Mouse (Mus musculus): ENCODE measurements around the gene Rai1. TPM values are rescaled to one million over a fixed set of nuclear protein-coding genes. Genes with fewer than 3 reads are reported as not detected.

The Rai1 gene
- total RNA-seq, 2 experiments from 2014 or later: 10.8 to 26.8 TPM

DNA sequence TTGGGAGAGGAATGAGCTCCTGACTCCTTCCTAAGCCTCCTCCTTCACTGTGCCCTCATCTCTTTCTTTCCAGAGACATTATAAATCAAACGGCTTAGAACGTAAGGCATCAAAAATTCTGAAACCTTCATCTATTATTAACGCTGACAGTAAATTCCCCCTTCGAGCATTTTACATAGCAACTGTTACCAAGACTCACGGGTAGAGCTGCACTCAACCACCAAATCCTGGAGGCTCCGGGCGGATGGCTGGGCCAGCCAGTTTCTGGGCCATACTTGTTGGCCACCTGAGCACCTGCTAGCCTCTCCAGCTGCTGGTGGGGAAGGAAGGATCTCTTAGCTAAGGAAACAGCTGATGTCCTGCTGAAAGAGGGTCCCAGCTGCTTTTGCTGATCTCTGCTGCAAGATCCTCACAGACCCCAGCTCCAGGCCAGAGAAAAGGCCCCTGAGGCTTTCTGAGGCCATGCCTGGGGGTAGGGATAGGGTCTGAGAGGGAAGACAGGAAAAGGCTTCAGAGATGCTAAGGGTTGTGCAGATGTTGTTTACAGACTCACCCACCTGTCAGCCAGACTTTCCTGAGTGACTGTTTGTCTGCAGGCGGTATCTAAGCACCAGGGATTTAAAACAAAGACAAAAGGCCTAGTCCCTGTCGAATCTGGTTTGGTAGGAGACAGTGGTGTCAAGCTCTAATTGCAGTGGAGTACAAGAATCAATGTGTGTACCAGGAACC is 56.5 kb downstream of the Rai1 start:
- ATAC-seq (replicated peaks; ENCODE audit: poor library complexity): no peak

DNA sequence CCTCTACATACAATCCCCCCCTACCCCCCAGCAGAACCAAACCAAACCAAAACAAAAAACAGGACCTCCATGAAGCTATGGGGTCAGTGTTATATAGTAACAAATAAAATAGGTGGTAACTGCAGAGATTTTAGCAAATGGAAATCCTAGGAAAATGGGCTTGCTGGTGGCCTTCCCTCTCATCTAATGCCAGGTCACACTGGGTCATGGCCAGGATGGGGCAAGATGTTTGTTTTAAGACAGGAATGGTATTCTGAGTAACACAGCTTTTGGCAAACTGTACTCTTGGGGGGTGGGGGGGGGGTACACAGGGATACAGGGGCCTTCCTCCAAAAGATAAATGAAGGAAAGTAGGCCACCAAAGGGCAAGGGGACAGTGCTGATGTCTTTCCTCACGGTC is 57.7 kb downstream of the Rai1 start:
- ATAC-seq (replicated peaks; ENCODE audit: poor library complexity): no peak

DNA sequence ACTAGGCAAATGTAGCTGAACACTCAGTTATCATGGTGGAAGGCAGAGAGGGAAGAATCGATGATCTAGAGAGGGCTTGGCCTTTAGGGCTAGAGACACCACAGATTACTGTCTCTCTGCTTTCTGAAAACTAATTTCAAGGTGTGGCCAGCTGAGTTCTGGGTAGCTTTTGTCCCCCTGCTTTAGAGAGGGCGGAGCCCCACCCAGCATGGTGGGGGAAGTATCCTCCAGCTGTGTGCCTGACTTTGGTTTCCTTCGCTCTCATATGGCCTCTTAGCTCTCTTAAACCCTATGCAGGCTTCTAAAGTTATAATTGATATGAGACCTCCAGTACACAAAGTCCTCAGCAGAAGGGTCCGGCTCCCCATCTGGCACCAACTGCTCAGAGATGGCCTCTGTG is 58.5 kb downstream of the Rai1 start:
- no peak for ATAC-seq (replicated peaks; ENCODE audit: poor library complexity)

DNA sequence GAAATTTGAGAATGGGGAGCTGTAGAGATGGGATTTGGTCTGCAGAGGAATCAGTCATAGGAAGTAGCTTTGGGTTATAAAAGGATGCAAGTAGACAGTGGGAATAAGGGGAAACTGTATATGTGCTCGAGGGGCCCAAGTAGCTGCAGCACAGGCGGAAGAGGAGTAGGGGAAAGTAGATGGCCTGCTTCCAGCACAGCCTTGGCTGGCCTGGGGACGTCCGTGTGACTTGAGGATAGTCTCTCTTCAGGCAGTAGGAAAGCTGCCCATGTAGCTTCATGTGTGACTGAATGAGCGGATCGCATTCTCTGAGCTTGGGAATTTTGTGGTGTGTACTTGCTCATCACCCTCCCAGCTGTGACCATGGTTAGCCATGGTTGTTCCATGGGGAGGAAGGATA is 59.6 kb downstream of the Rai1 start:
- no peak for ATAC-seq (replicated peaks; ENCODE audit: poor library complexity)

DNA sequence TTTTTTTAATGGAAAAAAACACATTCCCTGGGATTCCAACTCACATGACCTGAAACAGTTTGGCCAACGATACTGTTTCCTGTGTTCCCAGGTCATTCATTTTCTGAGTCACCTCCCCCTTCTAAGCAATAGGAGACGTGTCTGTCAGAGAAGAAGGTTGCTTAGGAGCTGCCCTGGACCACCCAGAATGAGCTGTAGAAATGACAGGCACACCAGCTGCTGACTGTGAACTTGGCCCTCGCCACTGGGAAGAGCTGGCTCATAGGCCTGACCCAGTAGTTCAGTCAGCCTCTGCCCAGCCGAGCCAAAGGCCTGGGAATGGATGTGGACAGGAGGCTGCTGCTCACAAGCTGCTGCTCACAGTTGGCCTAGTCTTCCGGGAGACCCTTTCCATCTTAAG is 60.3 kb downstream of the Rai1 start:
- ATAC-seq (replicated peaks; ENCODE audit: poor library complexity): no peak

DNA sequence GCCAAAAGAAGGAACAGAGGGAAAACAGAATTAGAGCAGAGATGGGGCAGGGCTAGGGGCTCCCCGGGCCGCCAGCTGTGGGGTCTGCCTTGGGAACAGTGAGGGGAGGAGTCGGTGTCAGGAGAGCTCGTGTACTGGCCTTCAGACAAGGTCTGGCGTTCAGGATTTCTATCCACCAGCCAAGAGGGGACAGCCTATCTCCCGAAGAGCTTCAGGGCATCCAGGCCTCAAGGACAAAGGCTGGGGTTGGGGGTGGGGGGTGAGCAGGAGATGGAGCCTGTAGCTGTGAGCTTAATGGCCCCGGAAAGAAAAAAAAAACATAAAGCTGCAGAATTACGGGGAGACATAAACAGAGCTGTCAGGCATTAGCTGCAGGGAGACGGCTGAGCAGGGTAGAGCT is 64.0 kb downstream of the Rai1 start:
- ATAC-seq (replicated peaks; ENCODE audit: poor library complexity): no peak

DNA sequence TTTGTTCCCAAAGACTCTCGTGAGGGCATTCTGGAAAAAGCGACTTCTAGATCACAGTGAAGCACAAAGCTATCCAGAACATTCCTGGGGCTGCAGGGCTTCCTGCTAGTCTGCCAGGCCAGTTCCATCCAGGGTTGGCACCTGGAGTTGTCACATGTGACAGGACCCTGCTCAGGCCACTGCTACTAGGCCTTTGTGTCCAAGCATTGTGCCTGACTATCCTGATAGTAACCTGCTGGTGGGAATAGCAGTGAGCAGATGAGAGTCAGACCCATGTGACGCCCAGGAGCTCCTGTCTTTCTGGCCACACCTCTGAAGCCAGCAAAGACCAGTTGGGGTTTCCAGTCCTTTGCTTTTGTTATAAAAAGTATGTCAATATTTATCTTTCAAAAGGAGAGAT is 67.3 kb downstream of the Rai1 start:
- no peak for ATAC-seq (replicated peaks; ENCODE audit: poor library complexity)

DNA sequence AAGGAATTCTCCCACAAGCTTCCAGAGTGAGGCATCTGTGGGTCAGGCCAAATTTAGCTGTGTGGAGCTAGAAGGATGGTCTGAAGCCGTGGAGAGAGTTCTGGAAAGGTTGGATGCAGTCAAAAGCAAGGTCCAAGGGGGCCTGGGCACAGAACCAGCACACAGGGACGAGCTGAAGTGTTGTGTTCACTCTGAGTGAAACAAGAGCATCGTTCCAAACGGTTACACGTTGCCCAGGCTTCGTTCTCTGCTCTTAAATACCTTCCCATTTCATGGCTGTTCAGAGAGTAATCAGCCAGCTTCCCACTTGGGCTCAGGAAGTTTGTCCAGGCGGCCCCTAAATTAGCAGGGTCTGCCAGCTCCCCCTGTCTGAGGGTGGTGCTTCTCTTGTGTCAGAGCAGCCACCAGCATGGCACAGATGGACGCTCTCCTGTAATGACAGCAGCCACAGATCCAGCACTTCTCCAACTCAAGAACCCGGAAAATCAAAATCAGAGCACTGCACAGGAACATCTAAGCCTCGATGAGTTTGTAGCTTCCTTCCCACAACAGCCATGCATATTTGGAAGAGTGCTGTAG is 68.9 kb downstream of the Rai1 start:
- ATAC-seq (replicated peaks; ENCODE audit: poor library complexity): no peak

DNA sequence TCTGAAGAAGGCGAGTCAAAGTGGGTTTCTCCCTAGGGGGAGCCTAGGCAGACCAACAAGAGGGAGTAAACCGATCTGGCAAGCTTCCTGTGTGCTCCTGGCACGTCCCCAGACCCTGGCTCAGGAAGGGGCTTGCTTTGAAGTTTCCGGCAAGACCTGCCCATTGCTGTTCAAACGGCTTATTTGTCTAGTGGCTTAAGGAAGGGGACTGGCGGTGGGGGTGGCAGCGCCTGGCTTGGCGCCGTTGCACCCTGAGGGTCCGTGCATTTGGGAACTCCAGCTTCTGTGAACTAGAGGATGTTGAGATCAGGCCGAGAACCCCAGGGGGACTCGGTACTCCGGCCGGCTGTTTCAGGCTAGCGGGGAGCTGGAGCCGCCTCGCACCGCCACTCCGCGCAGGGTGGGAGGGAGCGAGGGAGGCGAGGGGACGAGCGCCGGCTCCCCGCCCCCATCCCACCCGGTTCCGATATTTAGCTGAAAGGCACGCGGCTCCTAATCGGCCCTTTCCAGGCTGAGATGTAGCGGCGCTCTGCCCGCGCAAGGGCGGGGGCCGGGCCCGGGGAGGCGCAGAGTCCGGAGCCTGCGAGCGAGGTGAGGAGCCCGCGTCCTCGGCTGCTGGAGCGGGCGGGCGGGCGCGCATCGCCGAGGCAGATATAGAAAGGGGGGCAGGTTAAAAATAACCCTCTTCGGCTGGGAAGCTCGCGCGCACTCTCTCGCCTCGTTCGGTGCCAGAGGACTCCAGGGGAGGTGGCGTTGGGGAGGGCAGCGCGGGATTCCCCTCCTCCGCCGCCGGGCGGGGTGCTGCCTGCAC is 70.8 kb downstream of the Rai1 start:
- ATAC-seq (replicated peaks; ENCODE audit: poor library complexity): peak; percentile 51

DNA sequence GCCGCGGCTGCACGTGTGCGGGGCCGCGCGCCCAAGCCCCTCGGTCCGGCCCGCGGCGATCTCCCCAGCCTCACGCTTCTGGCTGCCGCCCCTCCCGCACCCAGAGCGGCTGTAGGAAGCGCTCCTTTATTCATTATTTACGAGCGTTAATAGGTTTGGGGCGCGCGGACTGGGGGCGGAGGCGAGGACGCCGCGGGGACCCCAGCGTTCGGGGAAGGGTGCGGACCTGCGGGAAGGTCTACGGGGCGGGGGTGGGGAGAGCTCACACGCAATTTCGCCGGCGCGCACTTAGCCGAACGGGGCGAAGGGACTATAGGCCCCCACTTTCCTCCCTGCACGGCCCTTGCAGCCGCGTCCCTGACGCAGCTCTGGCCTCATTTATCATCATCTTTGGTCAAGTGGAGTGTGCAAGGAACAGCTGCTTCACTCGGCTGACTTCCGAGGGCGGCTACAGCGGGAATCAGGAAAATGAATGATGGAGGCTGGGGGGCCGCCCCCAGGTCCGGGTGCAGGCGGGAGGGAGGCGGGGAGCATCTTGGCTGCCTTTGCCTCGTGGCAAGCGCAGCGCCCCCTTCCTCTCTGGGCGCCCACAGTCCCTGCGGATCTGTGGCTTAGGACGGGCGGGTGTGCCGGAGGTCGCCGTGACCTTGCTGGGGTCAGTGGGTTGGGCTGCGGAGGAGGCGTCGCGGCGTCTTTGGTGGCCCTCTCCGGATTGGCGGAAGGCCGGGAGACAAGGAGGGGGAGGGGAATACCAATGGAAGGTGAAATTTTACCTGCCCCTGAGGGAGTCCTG is 71.6 kb downstream of the Rai1 start:
- peak; percentile 73 for ATAC-seq (replicated peaks; ENCODE audit: poor library complexity)

DNA sequence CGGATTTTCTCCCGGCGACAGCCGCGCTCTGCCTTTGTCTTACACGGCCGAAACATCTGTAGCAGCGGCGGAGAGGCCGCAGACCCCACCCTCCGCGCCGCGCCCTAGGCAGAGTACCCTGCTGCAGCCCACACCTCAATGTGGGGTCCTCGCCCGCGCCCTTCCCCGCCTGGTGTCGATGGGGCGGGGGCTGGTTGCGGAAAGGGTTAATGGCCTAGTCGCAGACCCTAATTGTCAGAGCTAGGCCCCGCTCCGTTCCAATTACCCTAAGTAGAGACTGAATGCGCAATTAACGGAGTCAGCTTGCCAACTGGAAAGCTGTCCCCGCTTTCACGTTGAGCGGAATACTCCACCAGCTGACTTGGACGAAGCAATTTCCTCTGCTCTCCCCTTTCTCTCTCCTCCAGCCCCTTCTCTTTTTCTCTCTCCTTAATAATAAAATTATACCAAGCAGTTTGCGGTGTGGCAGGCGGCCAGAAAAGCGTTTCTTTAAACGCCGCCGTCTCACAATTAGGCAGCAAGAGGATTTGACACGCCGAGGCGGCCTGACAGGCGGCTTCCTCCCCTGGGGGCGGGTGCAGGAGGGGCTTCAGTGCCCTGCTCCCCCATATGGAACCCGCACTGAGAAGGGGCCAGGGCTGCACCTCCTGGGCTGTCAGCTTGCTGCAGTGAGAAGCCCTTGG is 72.3 kb downstream of the Rai1 start:
- ATAC-seq (replicated peaks; ENCODE audit: poor library complexity): peak; percentile 8; the same call in 1 of the 2 replicates

DNA sequence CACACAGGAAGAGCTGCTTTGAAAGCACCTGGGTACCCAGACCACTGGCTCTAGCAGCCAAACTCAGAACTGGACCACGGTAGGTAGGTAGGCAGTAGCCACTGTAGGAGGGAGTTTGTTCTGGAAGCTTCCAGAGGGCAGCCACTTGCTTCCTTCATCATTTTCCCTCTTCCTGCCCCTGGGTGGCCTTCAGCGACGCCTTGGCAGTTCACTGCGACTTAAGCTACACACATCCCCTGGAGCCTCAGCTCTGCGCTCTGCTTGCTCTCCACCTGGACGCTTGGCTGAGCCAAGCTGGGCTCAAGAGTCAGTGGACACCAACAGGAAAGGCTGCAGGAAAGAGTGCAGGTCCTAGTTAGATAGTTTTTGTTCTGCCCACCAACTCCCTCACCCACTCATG is 73.2 kb downstream of the Rai1 start:
- ATAC-seq (replicated peaks; ENCODE audit: poor library complexity): no peak

DNA sequence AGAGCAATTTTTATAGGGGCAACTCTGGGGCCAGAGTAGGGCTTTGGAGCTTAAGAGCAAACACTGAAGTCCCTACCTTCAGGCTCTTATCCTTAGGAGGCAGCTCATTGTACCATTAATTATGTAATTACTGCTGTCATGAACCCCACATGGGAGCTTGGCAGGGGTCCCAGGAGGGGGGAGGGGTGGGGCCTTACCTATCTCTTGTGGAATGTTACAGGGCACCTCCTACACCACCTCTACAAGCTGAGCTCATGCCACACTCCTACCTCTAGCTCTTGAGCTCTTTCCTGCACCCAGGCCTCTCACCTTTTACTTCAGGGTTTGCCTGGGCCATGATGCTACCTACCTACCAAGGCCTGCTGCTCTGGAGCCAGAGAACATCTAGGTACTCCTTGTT is 73.7 kb downstream of the Rai1 start:
- no peak for ATAC-seq (replicated peaks; ENCODE audit: poor library complexity)

DNA sequence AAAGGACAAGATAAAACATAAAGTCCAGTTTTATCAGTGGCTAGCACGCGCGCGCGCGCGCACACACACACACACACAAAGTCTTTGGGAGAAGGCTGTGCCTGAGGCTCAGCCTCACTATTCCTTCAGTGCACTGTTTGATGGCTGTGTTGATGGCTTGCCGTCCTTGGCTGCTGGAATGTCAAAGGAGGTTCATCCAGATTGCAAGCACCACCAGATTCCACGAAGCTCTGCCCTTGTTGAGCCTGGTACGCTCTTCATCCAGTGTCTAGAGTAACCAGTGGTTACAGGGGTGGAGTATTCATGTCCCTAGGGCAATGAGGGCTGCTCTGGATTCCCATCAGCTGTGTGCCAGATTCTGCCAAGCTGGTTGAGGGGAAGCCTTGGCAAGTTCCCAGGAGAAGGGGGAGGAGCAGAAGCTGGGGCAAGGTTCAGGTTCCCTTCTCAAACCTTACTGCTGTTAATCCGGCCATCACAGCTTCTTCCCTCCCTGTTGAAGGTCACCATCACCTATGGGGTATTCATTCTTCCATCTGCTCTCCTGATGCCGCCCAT is 77.4 kb downstream of the Rai1 start:
- ATAC-seq (replicated peaks; ENCODE audit: poor library complexity): no peak

DNA sequence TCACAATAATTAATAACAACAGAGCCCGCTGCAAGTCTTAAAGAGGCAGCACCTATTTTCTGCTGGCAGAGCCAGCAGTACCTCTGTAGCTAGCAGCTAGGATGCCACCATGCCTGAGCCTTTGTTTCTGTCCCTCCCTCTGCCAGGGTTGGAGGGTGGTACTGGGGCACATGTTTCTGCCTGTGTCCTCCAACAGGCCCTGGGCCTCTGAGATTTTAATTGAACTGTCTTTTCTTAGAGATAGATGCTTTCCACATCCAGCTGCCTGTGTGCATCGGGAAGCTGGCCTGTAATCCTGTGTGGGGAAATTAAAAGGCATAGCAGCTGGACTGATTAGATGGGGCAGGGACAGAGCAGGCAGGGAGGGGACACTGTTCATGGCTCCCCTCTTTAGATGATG is 77.9 kb downstream of the Rai1 start:
- no peak for ATAC-seq (replicated peaks; ENCODE audit: poor library complexity)

DNA sequence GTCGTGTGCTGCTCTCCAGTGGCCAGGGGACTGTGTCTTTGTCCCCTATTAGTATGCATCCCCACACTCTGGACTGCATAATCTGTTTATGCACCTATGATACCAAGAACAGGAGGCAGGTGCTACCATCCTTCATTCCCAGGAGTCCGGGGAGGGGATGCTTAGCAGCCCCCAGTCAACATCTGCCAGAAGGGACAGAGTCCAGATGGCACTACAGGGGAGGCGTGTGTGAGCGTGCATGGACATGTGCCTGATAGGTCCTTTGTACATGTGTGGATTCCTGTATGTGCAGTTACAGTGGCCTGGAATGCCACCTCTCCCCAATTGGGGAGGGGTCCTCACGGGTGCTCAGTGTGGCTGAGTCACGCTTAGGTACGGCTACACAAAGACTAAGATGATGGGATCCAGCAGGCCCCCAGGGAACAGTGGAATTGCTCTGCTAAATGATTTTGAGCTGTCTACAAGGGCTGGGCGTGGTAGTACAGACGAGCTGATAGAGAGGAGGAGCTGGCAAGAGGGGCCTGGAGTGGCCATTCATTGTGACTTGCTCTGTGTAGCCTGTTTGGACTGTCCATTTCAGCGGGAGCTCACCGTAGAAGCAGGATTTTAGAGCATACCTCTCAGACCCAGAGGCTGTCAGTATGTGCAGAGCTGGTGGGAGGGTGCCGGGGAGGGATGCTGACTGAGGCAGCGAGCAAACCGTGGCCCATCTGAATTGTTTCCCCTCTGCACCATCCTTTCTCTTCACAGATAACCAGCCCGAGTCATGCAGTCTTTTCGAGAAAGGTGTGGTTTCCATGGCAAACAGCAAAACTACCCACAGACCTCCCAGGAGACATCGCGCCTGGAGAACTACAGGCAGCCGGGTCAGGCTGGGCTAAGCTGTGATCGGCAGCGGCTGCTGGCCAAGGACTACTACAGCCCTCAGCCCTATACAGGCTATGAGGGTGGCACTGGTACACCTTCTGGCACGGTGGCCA is 79.8 kb downstream of the Rai1 start:
- ATAC-seq (replicated peaks; ENCODE audit: poor library complexity): peak; percentile 15

DNA sequence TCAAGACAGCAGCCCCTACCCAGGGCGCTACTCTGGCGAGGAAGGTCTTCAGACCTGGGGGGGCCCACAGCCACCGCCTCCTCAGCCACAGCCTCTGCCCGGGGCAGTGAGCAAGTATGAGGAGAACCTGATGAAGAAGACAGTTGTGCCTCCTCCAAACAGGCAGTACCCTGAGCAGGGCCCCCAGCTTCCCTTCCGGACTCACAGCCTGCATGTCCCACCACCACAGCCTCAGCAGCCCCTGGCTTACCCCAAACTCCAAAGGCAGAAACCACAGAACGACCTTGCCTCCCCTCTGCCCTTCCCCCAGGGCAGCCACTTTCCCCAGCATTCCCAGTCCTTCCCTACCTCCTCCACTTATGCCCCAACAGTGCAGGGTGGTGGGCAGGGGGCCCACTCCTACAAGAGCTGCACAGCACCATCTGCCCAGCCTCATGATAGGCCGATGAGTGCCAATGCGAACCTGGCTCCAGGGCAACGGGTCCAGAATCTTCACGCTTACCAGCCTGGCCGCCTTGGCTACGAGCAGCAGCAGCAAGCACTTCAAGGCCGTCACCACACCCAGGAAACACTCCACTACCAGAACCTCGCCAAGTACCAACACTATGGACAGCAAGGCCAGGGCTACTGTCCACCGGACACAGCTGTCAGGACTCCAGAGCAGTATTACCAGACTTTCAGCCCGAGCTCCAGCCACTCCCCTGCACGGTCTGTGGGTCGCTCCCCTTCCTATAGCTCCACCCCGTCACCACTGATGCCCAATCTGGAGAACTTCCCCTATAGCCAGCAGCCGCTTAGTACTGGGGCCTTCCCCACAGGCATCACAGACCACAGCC is 80.8 kb downstream of the Rai1 start:
- ATAC-seq (replicated peaks; ENCODE audit: poor library complexity): peak; percentile 81

DNA sequence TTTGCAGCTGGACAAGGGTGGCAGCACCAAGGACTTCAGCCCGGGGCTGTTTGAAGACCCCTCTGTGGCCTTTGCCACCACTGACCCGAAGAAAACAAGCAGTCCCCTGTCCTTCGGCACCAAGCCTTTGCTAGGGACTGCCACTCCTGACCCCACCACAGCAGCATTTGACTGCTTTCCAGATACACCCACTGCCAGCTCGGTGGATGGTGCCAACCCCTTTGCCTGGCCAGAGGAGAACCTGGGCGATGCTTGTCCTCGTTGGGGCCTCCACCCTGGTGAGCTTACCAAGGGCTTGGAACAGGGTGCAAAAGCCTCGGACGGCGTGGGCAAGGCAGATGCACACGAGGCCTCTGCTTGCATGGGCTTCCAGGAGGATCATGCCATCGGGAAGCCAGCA is 82.3 kb downstream of the Rai1 start:
- no peak for ATAC-seq (replicated peaks; ENCODE audit: poor library complexity)

Data from megakaryocyte progenitor cell, adult 5-6 weeks (primary cell).